Mouse (Mus musculus): ENCODE results near the gene Rhoq. TPM values are rescaled to one million over a fixed set of nuclear protein-coding genes. Genes with fewer than 3 reads are reported as not detected.

Gene Rhoq
- polyA plus RNA-seq, 1 experiment from 2014 or later, result 6.0 TPM

- H3K36me3 ChIP-seq (ENCODE audit: control insufficient read depth, insufficient read depth, low read length), result no peaks in the 10 kb centered on the region
These were observed 81.5 kb downstream of the Rhoq start for GRCm38 (mm10) chr17:87044364-87044763.

GRCm38 (mm10) chr17:87044796-87045195, 81.9 kb downstream of the Rhoq start:
- 85% methylated on average over 8 of the region's 8 CpGs for WGBS
- Histone ChIP-seq H3K36me3 (ENCODE audit: control insufficient read depth, insufficient read depth, low read length) (no peaks in the 10 kb centered on the region), H3K4me3 (ENCODE audit: low read depth, low read length) (no peak overlapping the region), H3K4me1 (ENCODE audit: control insufficient read depth, insufficient read depth, low read length) (peaks cover 3% of the 10 kb centered on the region), H3K27ac (ENCODE audit: low read length) (no peak overlapping the region), H3K9ac (ENCODE audit: low read depth, low read length) (no peak overlapping the region), H3K9me3 (replicated peaks; ENCODE audit: control insufficient read depth, low read length, poor library complexity, severe bottlenecking) (no peaks in the 10 kb centered on the region), H3K4me2 (ENCODE audit: low read length) (no peak overlapping the region), H3K27me3 (ENCODE audit: control insufficient read depth, insufficient read depth, low read depth, low read length) (no peaks in the 10 kb centered on the region)
- ATAC-seq, result no peak; the same call in 1 of the 2 replicates

More at GRCm38 (mm10) chr17:87044364-87044763, 81.5 kb downstream of the Rhoq start:
- Histone ChIP-seq H3K4me2 (ENCODE audit: low read length) (no peak overlapping the region), H3K27me3 (ENCODE audit: control insufficient read depth, insufficient read depth, low read depth, low read length) (no peaks in the 10 kb centered on the region), H3K9me3 (replicated peaks; ENCODE audit: control insufficient read depth, low read length, poor library complexity, severe bottlenecking) (no peaks in the 10 kb centered on the region), H3K9ac (ENCODE audit: low read depth, low read length) (no peak overlapping the region), H3K4me3 (ENCODE audit: low read depth, low read length) (no peak overlapping the region), H3K27ac (ENCODE audit: low read length) (no peak overlapping the region), H3K4me1 (ENCODE audit: control insufficient read depth, insufficient read depth, low read length) (peaks cover 3% of the 10 kb centered on the region)
- ATAC-seq, result peak; percentile 69
- WGBS, result 2% methylated on average over 15 of the region's 15 CpGs

Other genes with a start within 250 kb of the Rhoq start
- gene Epas1, start 209.4 kb upstream of the Rhoq start, polyA plus RNA-seq (2015; fragmentation: Nextera tagmentation; extraction: Ambion mirVana), result 4.8 and 5.4 TPM in 2 replicates
- not detected in 2 replicates for gene Tmem247, start 45.7 kb upstream of the Rhoq start, polyA plus RNA-seq (2015; fragmentation: Nextera tagmentation; extraction: Ambion mirVana)
- gene Atp6v1e2, start 15.2 kb upstream of the Rhoq start, polyA plus RNA-seq (2015; fragmentation: Nextera tagmentation; extraction: Ambion mirVana), result 0.29 TPM in 1 of 2 replicates, not detected in the other
- gene Pigf, start 62.3 kb downstream of the Rhoq start, polyA plus RNA-seq (2015; fragmentation: Nextera tagmentation; extraction: Ambion mirVana), result 30.9 and 32.7 TPM in 2 replicates
- gene Cript, start 62.5 kb downstream of the Rhoq start, polyA plus RNA-seq (2015; fragmentation: Nextera tagmentation; extraction: Ambion mirVana), result 209 and 213 TPM in 2 replicates
- gene Socs5, start 144.6 kb downstream of the Rhoq start, polyA plus RNA-seq (2015; fragmentation: Nextera tagmentation; extraction: Ambion mirVana), result 14.4 and 14.5 TPM in 2 replicates

Measured in midbrain, embryonic 16.5 days (tissue).